In the genomic region with DNA sequence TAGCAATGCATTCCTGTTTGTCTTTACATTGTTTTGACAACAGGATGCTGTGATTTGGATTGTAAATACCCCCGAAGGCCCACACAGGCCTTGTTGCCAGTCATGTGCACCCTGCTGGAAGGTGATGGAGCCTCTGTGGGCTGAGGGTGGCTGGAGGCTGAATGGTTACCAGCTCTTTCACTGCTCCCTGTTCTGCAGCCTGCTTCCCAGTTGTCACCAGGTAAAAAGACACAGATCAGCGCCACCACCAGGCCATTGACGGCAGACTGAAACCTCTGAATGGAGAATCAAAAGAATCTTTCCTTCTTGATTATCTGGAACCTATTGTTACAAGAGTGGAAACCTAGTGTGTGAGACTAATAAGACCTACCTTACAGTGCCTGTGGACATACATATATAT, we compare ENCODE assay signal across 9 mouse cellular contexts. TPM values are rescaled to one million over a fixed set of nuclear protein-coding genes. Genes with fewer than 3 reads are reported as not detected.
A peak's percentile ranks its signal among the peaks of the same experiment; 100 is the strongest.
DNase-seq lines count a peak whose midpoint lies in the region; ATAC-seq and TF ChIP-seq lines count a peak whose summit lies in the region.
"Had no signal": no experiment of that assay in that cellular context is flagged by ENCODE, and none has a peak within 500 bp of the region (broad histone marks: within the 10 kb centered on the region; RNA-seq: fewer than 3 reads in every experiment).

No protein-coding gene starts in this region.

- no peak for ATAC-seq in liver, embryonic 14.5 days (ENCODE audit: insufficient read depth)
- ATAC-seq in liver, embryonic 12.5 days: no peak
- ATAC-seq in erythroid progenitor cell, adult 5-6 weeks (replicated peaks; ENCODE audit: low FRiP score, poor library complexity, severe bottlenecking): no peak

- no peaks in the 10 kb centered on the region for H3K4me1 ChIP-seq in liver, embryonic 14.5 days (replicated peaks; ENCODE audit: control insufficient read depth in 2 of 2, insufficient read depth in 2 of 2, low read length in 1 of 2)
- peaks cover 5% of the 10 kb centered on the region; the same call in 1 of the 2 replicates for H3K4me1 ChIP-seq in liver, embryonic 12.5 days
- no peaks in the 10 kb centered on the region for H3K4me1 ChIP-seq in ES-Bruce4 (ENCODE audit: control insufficient read depth, insufficient read depth, low read length)

- H3K4me3 ChIP-seq in liver, embryonic 14.5 days (ENCODE audit: insufficient read depth in 1 of 2, low read depth in 2 of 2, low read length in 2 of 2): no peak overlapping the region
- H3K4me3 ChIP-seq in liver, embryonic 12.5 days: no peak overlapping the region
- no peak overlapping the region for H3K4me3 ChIP-seq in ES-Bruce4 (ENCODE audit: low read depth, low read length)
- H3K4me3 ChIP-seq: liver, embryonic 13.5 days had no signal

- H3K9ac ChIP-seq in liver, embryonic 14.5 days (replicated peaks): no peak overlapping the region
- H3K9ac ChIP-seq in liver, embryonic 12.5 days: no peak overlapping the region
- H3K9ac ChIP-seq in ES-Bruce4 (ENCODE audit: low read depth, poor library complexity, severe bottlenecking): no peak overlapping the region
- H3K9ac ChIP-seq: liver, embryonic 13.5 days had no signal

- H3K4me2 ChIP-seq in liver, embryonic 14.5 days (ENCODE audit: low read depth): no peak overlapping the region
- H3K4me2 ChIP-seq in liver, embryonic 12.5 days: no peak overlapping the region
- H3K4me2 ChIP-seq: liver, embryonic 13.5 days had no signal

- TF ChIP-seq CTCF in liver, embryonic 14.5 days (IDR thresholded peaks at IDR 0.05; ENCODE audit: low read depth): peak; percentile 26
- peak; percentile 68 for TF ChIP-seq CTCF in ES-Bruce4 (IDR thresholded peaks at IDR 0.05; ENCODE audit: low read depth, low read length)

- no peaks in the 10 kb centered on the region for H3K27me3 ChIP-seq in liver, embryonic 14.5 days (ENCODE audit: control insufficient read depth, insufficient read depth, low read length)
- 0 out of 2 replicates have a peak, but pooled peaks cover 6% of the 10 kb centered on the region for H3K27me3 ChIP-seq in liver, embryonic 12.5 days (replicated peaks)
- no peaks in the 10 kb centered on the region for H3K27me3 ChIP-seq in ES-Bruce4 (ENCODE audit: control insufficient read depth, insufficient read depth, low read length, poor library complexity, severe bottlenecking)
- H3K27me3 ChIP-seq: liver, embryonic 13.5 days had no signal

- peak; percentile 53 for DNase-seq in embryo, embryonic 10 days (ENCODE audit: low spot score)
- no peak for DNase-seq in embryo, embryonic 9.5 days (ENCODE audit: extremely low spot score)
- DNase-seq in liver, embryonic 14.5 days (ENCODE audit: low read depth in 3 of 3, low spot score in 3 of 3): no peak
- peak; percentile 23 for DNase-seq in kidney, postnatal 14 days
- DNase-seq in c-Kit-positive CD71-positive TER-119-positive erythroid progenitor cells, embryonic 14.5 days (ENCODE audit: low spot score): no peak
- DNase-seq: liver, embryonic 13.5 days had no signal

- WGBS in liver, embryonic 14.5 days (ENCODE audit: insufficient replicate concordance): 34% methylated on average over 3 of the region's 3 CpGs
- 43% methylated on average over 3 of the region's 3 CpGs for WGBS in liver, embryonic 12.5 days (ENCODE audit: insufficient replicate concordance)

- no peaks in the 10 kb centered on the region for H3K9me3 ChIP-seq in liver, embryonic 14.5 days (ENCODE audit: control insufficient read depth, low read length)
- H3K9me3 ChIP-seq in liver, embryonic 12.5 days (replicated peaks): no peaks in the 10 kb centered on the region
- H3K9me3 ChIP-seq in ES-Bruce4 (replicated peaks; ENCODE audit: control insufficient read depth, insufficient read depth, low read length, poor library complexity, severe bottlenecking): no peaks in the 10 kb centered on the region
- H3K9me3 ChIP-seq: liver, embryonic 13.5 days had no signal

- no peak overlapping the region for H3K27ac ChIP-seq in liver, embryonic 14.5 days
- no peak overlapping the region for H3K27ac ChIP-seq in liver, embryonic 12.5 days
- H3K27ac ChIP-seq in ES-Bruce4 (ENCODE audit: insufficient read depth, low read length): no peak overlapping the region
- H3K27ac ChIP-seq: liver, embryonic 13.5 days had no signal

- no peak for TF ChIP-seq EP300 in liver, embryonic 14.5 days (IDR thresholded peaks at IDR 0.05; ENCODE audit: low read depth)
- TF ChIP-seq EP300 in ES-Bruce4 (IDR thresholded peaks at IDR 0.05; ENCODE audit: insufficient read depth, low read depth, low read length): no peak

- no peaks in the 10 kb centered on the region for H3K36me3 ChIP-seq in liver, embryonic 14.5 days (replicated peaks; ENCODE audit: control insufficient read depth, insufficient read depth, low read depth)
- no peaks in the 10 kb centered on the region for H3K36me3 ChIP-seq in liver, embryonic 12.5 days
- no peaks in the 10 kb centered on the region for H3K36me3 ChIP-seq in ES-Bruce4 (ENCODE audit: control insufficient read depth, insufficient read depth, low read length, poor library complexity, severe bottlenecking)
- H3K36me3 ChIP-seq: liver, embryonic 13.5 days had no signal

- TF ChIP-seq POLR2A in ES-Bruce4 (IDR thresholded peaks at IDR 0.05; ENCODE audit: insufficient read depth, low read length): no peak

RNA-seq across cellular contexts. Expression of gene Trim45, which starts 15.1 kb away (rescaled TPM):
- polyA plus RNA-seq in liver, embryonic 14.5 days (2012; rRNA removed): 0.79 and 0.88 TPM in 2 replicates
- polyA plus RNA-seq in liver, embryonic 14.5 days (2014; fragmentation: Nextera tagmentation; extraction: Ambion mirVana): 0.43 and 0.56 TPM in 2 replicates
- polyA plus RNA-seq in liver, embryonic 12.5 days (2016; fragmentation: Nextera tagmentation; extraction: Ambion mirVana): 1.0 and 1.2 TPM in 2 replicates
- polyA plus RNA-seq in ES-Bruce4 (2011; ENCODE audit: insufficient read depth, insufficient read length, low read depth, missing spikeins): 4.6 and 5.9 TPM in 2 replicates
- 0.36 TPM in 1 of 2 replicates, not detected in the other for total RNA-seq in erythroid progenitor cell, adult 5-6 weeks (2015; ENCODE audit: low replicate concordance)
- total RNA-seq in erythroid progenitor cell, adult 5-6 weeks (2017; ENCODE audit: low replicate concordance): 2.8 and 3.6 TPM in 2 replicates

Comparison
In these comparisons a context has a peak if more than half of its experiments do, and no peak if none do; other contexts are left out.
1. DNase-seq: peak in embryo, embryonic 10 days (single experiment) and kidney, postnatal 14 days (single experiment); none in embryo, embryonic 9.5 days (single experiment), liver, embryonic 14.5 days (0 of 3) and c-Kit-positive CD71-positive TER-119-positive erythroid progenitor cells, embryonic 14.5 days (single experiment).